Mouse (Mus musculus) adrenal gland, adult 2 months (tissue): ENCODE data around the gene Ces1c. TPM values are rescaled to one million over a fixed set of nuclear protein-coding genes. Genes with fewer than 3 reads are reported as not detected.
A peak's percentile ranks its signal among the peaks of the same experiment; 100 is the strongest.

Source experiments
- DNase-seq: peaks from one replicate; pipeline ENCODE4 v3.0.0; 2021
- long read RNA-seq: library from polyadenylated mRNA; stranded (forward); transcript quantifications from one replicate; pipeline ENCODE4 v2.0.0, GENCODE M21; 2021
- polyA plus RNA-seq: library from polyadenylated mRNA; depleted of rRNA; stranded (reverse); fragments of >200 nt; gene quantifications from 2 replicates; pipeline ENCODE4 v1.2.3, GENCODE M21; 2012; rRNA removed
- total RNA-seq, 2 experiments: library from RNA; stranded (reverse); gene quantifications; 2 replicates each; pipeline ENCODE4 v1.2.3; 2021

The Ces1c gene
- total RNA-seq = 1 to 10 TPM in 1 of 2 experiments, under 1 TPM in 1; 0.24 to 7.3 TPM
- polyA plus RNA-seq = 0.49 TPM in 1 of 2 replicates, not detected in the other
- long read RNA-seq = 0 reads

GRCm38 (mm10) chr8:93131233-93131980 is at the start of gene Ces1c:
TSS of gene Ces1c (minus strand) at chr8:93131283.
- no peak for DNase-seq

- no peak for DNase-seq
Measured at GRCm38 (mm10) chr8:93180581-93181129, 49.6 kb upstream of the Ces1c start.

GRCm38 (mm10) chr8:93176593-93176992 is 45.5 kb upstream of the Ces1c start:
- DNase-seq = no peak

GRCm38 (mm10) chr8:93174554-93174953 is 43.5 kb upstream of the Ces1c start:
- DNase-seq = no peak

DNA sequence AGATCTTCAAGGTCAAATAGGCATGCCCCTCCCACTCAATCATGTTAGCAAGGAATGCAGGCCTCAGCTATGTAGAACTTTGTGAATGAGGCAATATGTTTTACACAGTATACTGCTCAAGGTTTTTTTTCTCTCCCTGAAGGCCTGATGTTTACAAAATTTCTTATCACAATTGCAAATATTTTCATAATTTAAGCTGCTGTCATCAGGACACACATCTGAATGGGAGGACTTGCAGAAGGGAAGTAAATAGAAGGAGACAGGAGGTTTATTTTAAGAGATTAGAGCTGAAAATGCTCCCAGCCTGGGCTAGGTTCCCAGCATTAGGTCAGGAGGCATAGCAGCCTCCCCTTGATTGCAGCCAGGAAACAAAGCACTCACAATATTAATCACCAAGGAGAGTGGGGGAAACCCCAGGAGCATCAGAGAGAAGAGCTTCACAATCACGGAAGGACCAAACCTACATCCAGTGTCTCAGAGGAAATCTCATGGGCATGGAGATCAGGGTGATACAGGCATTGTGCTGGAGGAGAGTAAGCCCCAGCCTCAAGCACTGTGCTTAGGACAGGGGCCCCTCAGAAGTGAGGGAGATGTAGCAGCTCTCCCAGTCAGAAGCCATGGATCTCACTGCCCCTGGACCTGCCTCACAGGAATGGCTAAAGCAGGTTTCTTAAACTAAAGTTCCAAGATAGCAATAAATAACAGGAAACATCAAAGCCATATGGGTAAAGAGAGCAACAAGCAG is 40.9 kb upstream of the Ces1c start:
- DNase-seq = peak; percentile 5

DNA sequence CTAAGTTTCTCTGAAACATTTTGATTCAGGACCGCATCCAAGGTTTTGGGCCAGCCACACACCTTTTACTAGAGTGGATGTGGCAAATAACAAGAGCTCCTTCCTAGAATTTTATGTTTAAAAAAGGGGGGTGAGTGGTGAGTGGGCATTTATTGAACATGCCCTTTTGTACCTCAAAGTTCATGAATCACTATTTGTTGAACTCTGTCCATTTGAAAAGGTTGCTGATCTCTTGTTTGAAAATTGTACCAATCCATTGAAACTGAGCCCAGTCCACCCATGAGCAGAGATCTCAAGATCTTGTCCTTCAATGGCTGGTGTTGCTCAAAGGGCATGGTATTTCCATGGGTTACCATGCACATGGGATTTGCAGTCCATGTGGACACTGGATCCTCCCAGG is 32.3 kb upstream of the Ces1c start:
- no peak for DNase-seq

GRCm38 (mm10) chr8:93151401-93151800 is 20.3 kb upstream of the Ces1c start:
- DNase-seq = no peak

- DNase-seq = no peak
Measured at GRCm38 (mm10) chr8:93147331-93147730, 16.2 kb upstream of the Ces1c start.

- DNase-seq = peak; percentile 37
Measured at GRCm38 (mm10) chr8:93140696-93141095, 9.6 kb upstream of the Ces1c start.

GRCm38 (mm10) chr8:93132196-93132595 is 1.1 kb upstream of the Ces1c start:
- no peak for DNase-seq

- peak; percentile 9 for DNase-seq
Measured at GRCm38 (mm10) chr8:93126476-93126875, 4.6 kb downstream of the Ces1c start.

- no peak for DNase-seq
Measured at GRCm38 (mm10) chr8:93122005-93122404, 9.1 kb downstream of the Ces1c start.

DNA sequence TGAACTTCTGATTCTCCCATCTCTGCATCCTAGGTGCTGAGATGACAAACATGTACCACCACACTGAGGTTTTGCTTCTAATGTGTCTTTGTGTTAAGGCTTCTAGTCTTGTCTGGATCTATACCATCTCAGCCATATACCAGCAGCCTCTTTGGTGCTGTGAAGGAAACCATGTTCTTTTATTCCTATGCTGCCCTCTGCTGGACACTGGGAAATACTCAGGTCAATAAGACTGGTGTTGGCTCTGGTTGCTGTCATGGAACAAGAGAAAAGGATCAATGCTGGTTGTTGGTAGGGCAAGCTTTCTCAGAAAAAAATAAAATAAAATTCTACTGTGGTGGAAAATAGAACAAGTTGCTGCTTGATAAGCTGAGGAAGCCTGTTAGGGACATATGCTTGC is 35.7 kb downstream of the Ces1c start:
- peak; percentile 13 for DNase-seq

DNA sequence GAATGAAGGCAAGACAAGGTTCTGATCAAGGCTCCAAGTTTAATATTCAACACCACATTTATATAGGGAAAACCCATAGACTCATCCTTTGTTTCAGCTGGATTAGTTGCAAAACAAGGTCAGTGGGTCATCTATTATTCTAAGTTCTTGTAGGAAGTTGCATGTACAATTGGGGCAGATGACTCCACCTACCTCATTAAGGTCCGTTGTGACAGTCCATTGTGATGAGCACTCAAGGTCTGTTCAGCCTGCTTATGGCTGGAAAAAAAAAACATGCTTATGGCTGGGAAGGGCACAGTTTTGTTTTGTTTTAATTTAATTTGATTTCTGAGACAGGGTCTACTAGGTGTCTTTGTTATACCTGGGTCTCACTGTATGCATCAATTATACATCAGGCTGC is 39.8 kb downstream of the Ces1c start:
- DNase-seq = no peak

GRCm38 (mm10) chr8:93088686-93089122 is 42.4 kb downstream of the Ces1c start:
- no peak for DNase-seq

- DNase-seq = no peak
Measured at GRCm38 (mm10) chr8:93088193-93088592, 42.9 kb downstream of the Ces1c start.

GRCm38 (mm10) chr8:93079887-93080286 is 51.2 kb downstream of the Ces1c start, which contains the start of gene Ces1b:
TSS of gene Ces1b (minus strand) at chr8:93080017.
- no peak for DNase-seq

GRCm38 (mm10) chr8:93075251-93075650 is 55.8 kb downstream of the Ces1c start:
- DNase-seq = peak; percentile 10

DNA sequence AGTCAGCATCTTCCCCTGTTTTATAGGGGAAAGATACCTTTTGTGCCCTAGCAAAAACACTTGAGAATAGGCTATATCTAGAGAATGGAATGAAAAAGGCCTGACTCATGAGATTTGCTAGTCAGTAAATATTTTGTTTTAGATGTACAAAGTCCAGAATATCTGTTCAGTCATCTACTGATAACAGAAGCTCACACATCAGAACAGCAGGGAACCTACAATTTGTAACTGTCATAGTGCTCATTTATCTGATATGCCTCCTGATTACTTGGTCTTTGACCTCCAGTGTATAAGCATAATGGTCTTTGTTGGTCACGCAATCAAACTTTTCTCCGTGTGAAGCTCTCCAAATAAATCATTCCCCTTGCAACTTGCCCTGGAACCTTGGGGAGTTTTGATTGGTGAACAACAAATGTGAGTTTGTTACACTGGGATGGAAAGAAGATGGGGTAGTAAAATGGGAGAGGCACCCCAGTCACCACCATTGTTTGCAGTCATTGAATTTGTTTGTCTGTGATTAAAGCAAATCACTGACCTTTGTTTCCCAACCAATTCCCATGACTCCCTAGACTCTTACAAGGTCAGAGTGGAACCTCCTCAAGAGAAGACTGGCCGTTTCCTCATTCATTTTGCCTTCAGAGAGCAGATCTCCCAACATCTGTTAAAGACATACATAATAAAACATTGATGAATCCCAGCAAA is 67.5 kb downstream of the Ces1c start:
- no peak for DNase-seq

- peak; percentile 32 for DNase-seq
Measured at GRCm38 (mm10) chr8:93059185-93059584, 71.9 kb downstream of the Ces1c start.

- DNase-seq = no peak
Measured at GRCm38 (mm10) chr8:93055238-93055637, 75.8 kb downstream of the Ces1c start.
